Mouse (Mus musculus): ENCODE measurements around the gene Gnptg. TPM values are rescaled to one million over a fixed set of nuclear protein-coding genes. Genes with fewer than 3 reads are reported as not detected.
A peak's percentile ranks its signal among the peaks of the same experiment; 100 is the strongest.

Gene Gnptg
- total and polyA plus RNA-seq, 3 experiments, result 8.7 to 10.8 TPM; not detected in 1

- TF ChIP-seq MAX (IDR thresholded peaks at IDR 0.05; ENCODE audit: low read length) (no peak), USF2 (IDR thresholded peaks at IDR 0.05; ENCODE audit: borderline replicate concordance in 1 of 2, insufficient read depth in 1 of 2, low read depth in 1 of 2, low read length in 2 of 2) (no peak), MAFK (IDR thresholded peaks at IDR 0.05; ENCODE audit: borderline replicate concordance, low read depth, low read length) (no peak), SIN3A (IDR thresholded peaks at IDR 0.05; ENCODE audit: low read length) (no peak), CTCF (IDR thresholded peaks at IDR 0.05 in 2 of 3, conservative IDR thresholded peaks at IDR 0.05 in 1 of 3; ENCODE audit: control insufficient read depth in 1 of 3, insufficient read depth in 1 of 3, low read depth in 2 of 3, low read length in 3 of 3, poor library complexity in 1 of 3, severe bottlenecking in 1 of 3) (no peak), RCOR1 (IDR thresholded peaks at IDR 0.05; ENCODE audit: low read depth, low read length) (no peak), ELF1 (IDR thresholded peaks at IDR 0.05; ENCODE audit: low read depth, low read length) (no peak), HCFC1 (IDR thresholded peaks at IDR 0.05; ENCODE audit: low read depth, low read length) (no peak), JUND (IDR thresholded peaks at IDR 0.05; ENCODE audit: low read depth, low read length) (no peak), TBP (IDR thresholded peaks at IDR 0.05; ENCODE audit: low read depth, low read length) (no peak), MYB (IDR thresholded peaks at IDR 0.05; ENCODE audit: low read depth, low read length) (no peak), MXI1 (IDR thresholded peaks at IDR 0.05; ENCODE audit: low read depth, low read length) (no peak), EP300 (IDR thresholded peaks at IDR 0.05; ENCODE audit: low read depth in 1 of 2, low read length in 2 of 2) (no peak), POLR2A (IDR thresholded peaks at IDR 0.05; ENCODE audit: control insufficient read depth in 1 of 2, insufficient read depth in 1 of 2, low read depth in 1 of 2, low read length in 2 of 2, poor library complexity in 1 of 2) (0 out of 4 replicates have a peak, but pooled peaks of 1 of the 2 experiments have one; percentile 8), NRF1 (IDR thresholded peaks at IDR 0.05; ENCODE audit: insufficient read depth, low read depth, low read length, poor library complexity, severe bottlenecking) (peak; percentile 50; the same call in 1 of the 2 replicates)
- Histone ChIP-seq H3K9ac (ENCODE audit: control insufficient read depth, low read depth, low read length, poor library complexity, severe bottlenecking) (peak overlapping the region; percentile 85), H3K27ac (ENCODE audit: control insufficient read depth, low read depth, low read length) (peak overlapping the region; percentile 50), H3K79me2 (ENCODE audit: control insufficient read depth, insufficient read depth, low read length, poor library complexity) (peaks cover 34% of the 10 kb centered on the region), H3K4me1 (ENCODE audit: control insufficient read depth in 1 of 2, insufficient read depth in 2 of 2, low read length in 2 of 2) (peaks cover 4 to 18% of the 10 kb centered on the region in 2 experiments), H3K27me3 (ENCODE audit: control insufficient read depth in 1 of 2, insufficient read depth in 2 of 2, low read length in 2 of 2) (peaks cover 0 to 1% of the 10 kb centered on the region in 2 experiments; a peak in 1 of 4 replicates), H3K36me3 (ENCODE audit: control insufficient read depth in 1 of 2, insufficient read depth in 2 of 2, low read length in 2 of 2) (peaks cover 0 to 11% of the 10 kb centered on the region in 2 experiments; a peak in 2 of 4 replicates), H3K9me3 (replicated peaks; ENCODE audit: insufficient read depth, low read length) (no peaks in the 10 kb centered on the region), H3K4me3 (ENCODE audit: control insufficient read depth in 1 of 2, insufficient read depth in 1 of 2, low read depth in 2 of 2, low read length in 2 of 2) (peak overlapping the region; percentile 84 to 87)
- DNase-seq (ENCODE audit: low read depth, low spot score), result peak; percentile 52
Measured at GRCm38 (mm10) chr17:25184961-25185360, 55.0 kb downstream of the Gnptg start.

GRCm38 (mm10) chr17:25184129-25184691, 55.7 kb downstream of the Gnptg start, which contains the start of gene BC003965:
Gene BC003965, plus strand, starts transcription at chr17:25184554.
- no peaks in the 10 kb centered on the region for H3K9me3 ChIP-seq (replicated peaks; ENCODE audit: insufficient read depth, low read length)
- H3K27ac ChIP-seq (ENCODE audit: control insufficient read depth, low read depth, low read length), result peak within 1 kb of the TSS; percentile 96
- peak within 1 kb of the TSS; percentile 84 to 87 for H3K4me3 ChIP-seq (ENCODE audit: control insufficient read depth in 1 of 2, insufficient read depth in 1 of 2, low read depth in 2 of 2, low read length in 2 of 2)
- peaks cover 4 to 15% of the 10 kb centered on the region in 2 experiments for H3K4me1 ChIP-seq (ENCODE audit: control insufficient read depth in 1 of 2, insufficient read depth in 2 of 2, low read length in 2 of 2)
- H3K27me3 ChIP-seq (ENCODE audit: control insufficient read depth in 1 of 2, insufficient read depth in 2 of 2, low read length in 2 of 2), result peaks cover 0 to 1% of the 10 kb centered on the region in 2 experiments; a peak in 1 of 4 replicates
- DNase-seq (ENCODE audit: low read depth, low spot score), result peak; percentile 99
- H3K9ac ChIP-seq (ENCODE audit: control insufficient read depth, low read depth, low read length, poor library complexity, severe bottlenecking), result peak within 1 kb of the TSS; percentile 96
- H3K36me3 ChIP-seq (ENCODE audit: control insufficient read depth in 1 of 2, insufficient read depth in 2 of 2, low read length in 2 of 2), result peaks cover 0 to 11% of the 10 kb centered on the region in 2 experiments; a peak in 2 of 4 replicates
- H3K79me2 ChIP-seq (ENCODE audit: control insufficient read depth, insufficient read depth, low read length, poor library complexity), result peaks cover 34% of the 10 kb centered on the region
- TF ChIP-seq GABPA (IDR thresholded peaks at IDR 0.05; ENCODE audit: low read depth, low read length) (peak; percentile 63; the same call in 1 of the 2 replicates), NRF1 (IDR thresholded peaks at IDR 0.05; ENCODE audit: insufficient read depth, low read depth, low read length, poor library complexity, severe bottlenecking) (0 out of 2 replicates have a peak, but pooled peaks have one; percentile 26), USF1 (IDR thresholded peaks at IDR 0.05; ENCODE audit: low read depth, low read length) (peak; percentile 59; the same call in 1 of the 2 replicates), USF2 (IDR thresholded peaks at IDR 0.05; ENCODE audit: borderline replicate concordance in 1 of 2, insufficient read depth in 1 of 2, low read depth in 1 of 2, low read length in 2 of 2) (no peak), RAD21 (IDR thresholded peaks at IDR 0.05; ENCODE audit: low read depth, low read length) (no peak), E2F4 (IDR thresholded peaks at IDR 0.05; ENCODE audit: borderline replicate concordance, low read depth, low read length) (peak; percentile 90), KAT2A (conservative IDR thresholded peaks at IDR 0.05; ENCODE audit: low read depth, low read length) (peak; percentile 97), SMC3 (IDR thresholded peaks at IDR 0.05; ENCODE audit: low read depth, low read length) (no peak; the same call in 1 of the 2 replicates), ZC3H11A (IDR thresholded peaks at IDR 0.05; ENCODE audit: low read depth, low read length) (peak; percentile 55), NELFE (IDR thresholded peaks at IDR 0.05; ENCODE audit: low read depth, low read length) (peak; percentile 99), MYC (IDR thresholded peaks at IDR 0.05; ENCODE audit: low read depth, low read length) (peak; percentile 100), MXI1 (IDR thresholded peaks at IDR 0.05; ENCODE audit: low read depth, low read length) (peak; percentile 99), POLR2AphosphoS2 (IDR thresholded peaks at IDR 0.05; ENCODE audit: low read length) (peak; percentile 98), MAX (IDR thresholded peaks at IDR 0.05; ENCODE audit: low read length) (peak; percentile 97), POLR2A (IDR thresholded peaks at IDR 0.05; ENCODE audit: control insufficient read depth in 1 of 2, insufficient read depth in 1 of 2, low read depth in 1 of 2, low read length in 2 of 2, poor library complexity in 1 of 2) (peak; percentile 84 to 99), TAL1 (IDR thresholded peaks at IDR 0.05; ENCODE audit: low read length) (no peak), ETS1 (IDR thresholded peaks at IDR 0.05; ENCODE audit: low read depth, low read length) (peak; percentile 75), BHLHE40 (IDR thresholded peaks at IDR 0.05; ENCODE audit: borderline replicate concordance, low read depth, low read length) (peak; percentile 84; the same call in 1 of the 2 replicates), SIN3A (IDR thresholded peaks at IDR 0.05; ENCODE audit: low read length) (peak; percentile 100), TCF12 (IDR thresholded peaks at IDR 0.05; ENCODE audit: low read depth, low read length) (peak; percentile 77)
